Mouse (Mus musculus): ENCODE data around the gene Serpinb3b.
A peak's percentile ranks its signal among the peaks of the same experiment; 100 is the strongest.
"Not testable (repeated sequence)": the region's sequence is repeated elsewhere in the genome, so short reads cannot be mapped to it uniquely, and the experiment has no call there.

Gene Serpinb3b

DNA sequence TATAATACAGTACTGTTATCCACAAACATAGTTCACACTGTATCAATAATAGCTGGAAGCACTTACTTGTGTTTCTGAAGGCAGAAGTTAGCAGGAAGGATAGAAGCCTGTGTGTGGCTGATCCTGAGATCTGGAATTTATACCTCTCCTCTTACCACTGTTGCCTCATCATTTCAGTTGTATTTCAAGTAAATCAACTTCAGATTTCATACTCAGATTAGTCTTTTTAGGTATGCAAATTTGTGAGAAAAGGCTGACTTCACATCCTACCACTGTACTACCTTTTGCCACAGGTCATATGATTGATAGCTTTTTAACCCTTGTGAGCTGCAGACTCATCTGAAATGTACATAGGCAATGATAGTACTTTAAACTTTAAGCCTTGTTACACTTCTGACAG lies at the start of gene Serpinb3b, which contains the start of gene Serpinb3c:
Gene Serpinb3b (minus strand): TSS at position 101 of the 400 bp plus-strand sequence.
Gene Serpinb3c (minus strand): TSS at position 111 of the 400 bp plus-strand sequence.
- not testable (repeated sequence) for DNase-seq

DNA sequence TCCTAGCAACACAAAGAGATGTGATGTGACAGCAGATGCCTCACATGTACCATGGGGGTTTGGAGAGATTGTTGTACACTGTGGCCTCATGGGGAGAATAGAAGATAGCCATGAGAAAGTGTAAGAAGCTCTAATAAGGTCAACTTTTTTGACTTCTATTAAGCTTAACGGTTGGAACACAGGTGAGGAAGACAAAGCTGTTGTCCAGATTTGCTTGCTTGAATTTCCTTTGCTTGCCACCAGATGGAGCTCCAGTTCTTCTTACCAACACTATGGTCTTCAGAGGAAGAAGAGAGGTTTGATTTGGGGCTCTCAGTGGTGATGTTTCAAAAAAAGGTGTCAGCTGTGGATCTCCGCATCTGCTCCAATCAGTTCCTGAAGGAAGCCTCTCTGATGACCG lies 35.0 kb downstream of the Serpinb3b start:
- peak; percentile 1 for DNase-seq

GRCm38 (mm10) chr1:107217276-107217675 lies 60.9 kb downstream of the Serpinb3b start:
- DNase-seq = not testable (repeated sequence)

DNA sequence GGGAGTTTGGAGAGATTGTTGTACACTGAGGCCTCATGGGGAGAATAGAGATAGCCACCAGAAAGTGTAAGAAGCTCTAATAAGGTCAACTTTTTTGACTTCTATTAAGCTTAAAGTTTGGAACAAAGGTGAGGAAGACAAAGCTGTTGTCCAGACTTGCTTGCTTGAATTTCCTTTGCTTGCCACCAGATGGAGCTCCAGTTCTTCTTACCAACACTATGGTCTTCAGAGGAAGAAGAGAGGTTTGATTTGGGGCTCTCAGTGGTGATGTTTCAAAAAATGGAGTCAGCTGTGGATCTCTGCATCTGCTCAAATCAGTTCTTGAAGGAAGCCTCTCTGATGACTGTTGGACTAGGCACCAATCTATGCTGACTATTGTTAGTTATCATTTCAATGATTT lies 150.7 kb downstream of the Serpinb3b start:
- DNase-seq = peak; percentile 14

Measured in right cerebral cortex, adult 18-20 months (tissue).